Mouse (Mus musculus) liver, adult 2 months (tissue): Measurements from ENCODE around the gene Abhd17c. TPM values are rescaled to one million over a fixed set of nuclear protein-coding genes. Genes with fewer than 3 reads are reported as not detected.

Experiments used
- DNase-seq: peaks from one replicate; pipeline ENCODE4 v3.0.0-alpha.2; 2011; ENCODE audit warnings: low read depth, low spot score; ENCODE audit errors: extremely low read depth
- H3K27ac ChIP-seq: fragments of 200-500 bp; replicated peaks from 2 replicates; pipeline ENCODE4 v1.5.1; 2012; ENCODE audit warnings: low read depth, mild to moderate bottlenecking, control low read depth, inconsistent platforms, low read length; ENCODE audit not compliant: insufficient read depth
- H3K27me3 ChIP-seq: fragments of 200-500 bp; 2 replicates; pipeline ENCODE4 v1.6.1; 2012; ENCODE audit warnings: mild to moderate bottlenecking, moderate library complexity, low read length, inconsistent platforms; ENCODE audit not compliant: control insufficient read depth, insufficient read depth
- H3K36me3 ChIP-seq: fragments of 200-500 bp; 2 replicates; pipeline ENCODE4 v1.6.1; 2012; ENCODE audit warnings: low read length, inconsistent platforms; ENCODE audit not compliant: control insufficient read depth, insufficient read depth
- H3K4me1 ChIP-seq: fragments of 200-500 bp; 2 replicates; pipeline ENCODE4 v1.6.1; 2011; ENCODE audit warnings: low read length; ENCODE audit not compliant: control insufficient read depth, insufficient read depth
- H3K4me3 ChIP-seq: fragments of 200-500 bp; 2 replicates; pipeline ENCODE4 v1.5.1; 2011; ENCODE audit warnings: low read depth, mild to moderate bottlenecking, control low read depth, low read length, moderate library complexity; ENCODE audit not compliant: insufficient read depth
- H3K79me2 ChIP-seq: fragments of 200-500 bp; 2 replicates; pipeline ENCODE4 v1.6.1; 2012; ENCODE audit warnings: inconsistent platforms, mild to moderate bottlenecking, low read length, moderate library complexity; ENCODE audit not compliant: control insufficient read depth, insufficient read depth
- H3K9ac ChIP-seq: fragments of 200-500 bp; 2 replicates; pipeline ENCODE4 v1.6.1; 2012; ENCODE audit warnings: low read depth, mild to moderate bottlenecking, control low read depth, inconsistent platforms, low read length
- CTCF ChIP-seq: fragments of 200-500 bp; IDR thresholded peaks from 2 replicates; pipeline ENCODE4 v1.5.1; 2011; ENCODE audit warnings: low read depth, low read length, control low read depth
- POLR2A ChIP-seq: fragments of 200-500 bp; IDR thresholded peaks from 2 replicates; pipeline ENCODE4 v1.6.1; 2011; ENCODE audit warnings: low read length, control low read depth; ENCODE audit not compliant: insufficient read depth; ENCODE audit errors: extremely low read depth
- WGBS: fragments of 180-500 bp; shearing (Covaris S2); methylation state at CpG from one replicate; pipeline ENCODE4 v1.1.7; 2018; 5-methylcytosine and 5-hydroxymethylcytosine counted together
- polyA plus RNA-seq: library from polyadenylated mRNA; depleted of rRNA; stranded (reverse); fragments of >200 nt; gene quantifications from 2 replicates; pipeline ENCODE4 v1.2.3, GENCODE M21; 2012; rRNA removed
- total RNA-seq: library from RNA; depleted of rRNA; stranded (reverse); fragments of >200 nt; gene quantifications from 2 replicates; pipeline ENCODE4 v1.2.3, GENCODE M21; 2014; rRNA removed

Abhd17c gene
- total and polyA plus RNA-seq, 2 experiments: 32.4 to 102 TPM

DNA sequence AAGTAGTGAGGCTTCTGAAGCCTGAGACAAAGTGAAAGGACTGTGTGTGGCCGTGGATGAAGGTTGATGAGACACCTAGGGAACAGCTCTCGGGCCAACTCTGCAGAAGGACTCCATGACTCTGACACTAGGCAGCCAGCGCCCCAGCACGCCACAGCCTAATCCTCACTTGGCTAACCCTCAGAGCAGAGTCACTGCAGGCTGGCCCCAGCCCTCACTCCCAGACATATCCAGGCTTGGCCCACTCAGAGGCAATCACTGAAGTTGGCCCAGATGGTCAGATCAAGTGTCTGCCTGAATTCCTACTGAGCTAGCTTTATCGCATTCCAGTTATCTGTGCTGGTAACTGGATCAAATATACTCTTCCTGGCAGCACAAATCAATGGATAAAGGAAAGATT, 82.8 kb downstream of the Abhd17c start:
- no peak for DNase-seq
- no peak overlapping the region for H3K27ac ChIP-seq
- no peak overlapping the region for H3K9ac ChIP-seq
- 84% methylated on average over 5 of the region's 5 CpGs for WGBS
- H3K79me2 ChIP-seq: no peaks in the 10 kb centered on the region
- H3K4me1 ChIP-seq: no peaks in the 10 kb centered on the region
- no peaks in the 10 kb centered on the region for H3K27me3 ChIP-seq
- no peak for TF ChIP-seq POLR2A
- no peak for TF ChIP-seq CTCF
- H3K4me3 ChIP-seq: no peak overlapping the region
- H3K36me3 ChIP-seq: no peaks in the 10 kb centered on the region

- H3K36me3 ChIP-seq: no peaks in the 10 kb centered on the region
- H3K27ac ChIP-seq: no peak overlapping the region
- no peaks in the 10 kb centered on the region for H3K27me3 ChIP-seq
- H3K4me3 ChIP-seq: no peak overlapping the region
- no peaks in the 10 kb centered on the region for H3K79me2 ChIP-seq
- no peak for TF ChIP-seq POLR2A
- TF ChIP-seq CTCF: no peak
- 91% methylated on average over 7 of the region's 7 CpGs for WGBS
- no peak for DNase-seq
- H3K9ac ChIP-seq: no peak overlapping the region
- no peaks in the 10 kb centered on the region for H3K4me1 ChIP-seq
These were observed 91.9 kb downstream of the Abhd17c start for GRCm38 (mm10) chr7:84059799-84060198.

Other genes starting within 250 kb of the Abhd17c start
- gene Cemip, start 65.4 kb downstream of the Abhd17c start, total RNA-seq: 0.07 TPM in 1 of 2 replicates, not detected in the other
- not detected in 2 replicates for gene Cemip, start 65.4 kb downstream of the Abhd17c start, polyA plus RNA-seq